Mouse (Mus musculus) heart, adult 18-20 months (tissue): Measurements from ENCODE around the gene Ppp1r9a. TPM values are rescaled to one million over a fixed set of nuclear protein-coding genes. Genes with fewer than 3 reads are reported as not detected.
A peak's percentile ranks its signal among the peaks of the same experiment; 100 is the strongest.

Experiments used
- DNase-seq, 2 experiments: peaks; one replicate each; pipeline ENCODE4 v3.0.0; 2021 to 2022; ENCODE audit warnings: mixed read lengths in 1 of 2
- total RNA-seq, 2 experiments: library from RNA; stranded (reverse); gene quantifications; 2 replicates each; pipeline ENCODE4 v1.2.3; 2021

Gene Ppp1r9a
- total RNA-seq, 2 experiments from 2014 or later = 9.9 to 11.5 TPM

DNA sequence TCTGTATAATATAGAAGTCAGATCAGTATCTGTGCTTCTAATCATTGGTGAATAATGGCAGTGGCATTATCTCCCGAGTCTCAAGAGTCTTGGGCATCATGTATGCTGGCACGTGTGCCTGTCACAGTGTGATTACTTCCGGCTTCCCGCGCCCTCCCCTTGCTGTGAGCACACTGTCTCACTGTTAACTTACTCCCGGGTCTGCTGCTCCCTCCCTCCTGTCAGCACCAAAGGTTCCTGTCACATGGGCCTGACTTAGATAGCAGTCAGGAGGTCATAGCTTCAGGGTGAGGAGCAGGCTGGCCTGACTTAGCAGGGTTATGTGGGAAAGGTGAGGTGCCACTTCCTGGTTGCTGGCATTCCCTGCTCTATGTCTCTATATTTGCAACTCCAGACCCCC, 201.1 kb downstream of the Ppp1r9a start:
- DNase-seq = no peak

DNA sequence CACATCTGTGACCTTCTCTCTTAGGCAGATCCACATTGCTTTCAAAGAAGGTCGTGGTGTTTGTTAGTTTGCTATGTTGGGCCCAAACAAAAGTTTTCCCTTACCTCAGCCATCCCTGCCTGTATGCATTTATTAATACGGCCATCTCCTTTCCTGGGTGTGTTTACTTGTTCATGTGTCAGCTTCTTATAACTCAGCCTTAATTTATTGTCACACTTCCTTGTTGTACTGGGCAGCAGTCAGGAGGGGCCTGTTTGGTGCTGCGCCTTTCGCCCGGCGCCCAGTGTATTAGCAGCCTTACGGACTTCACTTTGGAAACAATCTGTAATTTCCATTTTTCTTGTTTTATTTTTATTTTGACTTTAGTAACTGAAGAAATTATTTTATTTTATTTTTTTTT, 201.5 kb downstream of the Ppp1r9a start:
- no peak for DNase-seq

DNA sequence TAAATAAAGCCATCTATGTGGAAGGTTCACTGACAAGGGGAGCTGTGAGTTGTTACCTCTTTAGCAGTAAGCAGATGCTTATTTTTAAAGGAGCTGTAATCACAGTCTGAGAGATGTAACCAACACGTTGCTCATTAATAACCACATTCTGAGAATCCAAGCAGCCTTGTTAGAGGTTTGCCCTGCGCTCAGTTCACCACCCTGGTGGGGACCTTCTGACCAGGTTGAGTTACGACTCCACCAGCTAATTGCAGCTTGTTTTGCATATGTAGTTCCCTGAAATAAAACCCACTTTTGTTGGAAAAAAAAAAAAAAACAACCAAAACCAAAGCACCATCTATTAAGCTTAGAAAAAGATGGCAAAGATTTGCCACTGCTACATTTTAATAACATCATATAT, 205.8 kb downstream of the Ppp1r9a start:
- no peak for DNase-seq

DNA sequence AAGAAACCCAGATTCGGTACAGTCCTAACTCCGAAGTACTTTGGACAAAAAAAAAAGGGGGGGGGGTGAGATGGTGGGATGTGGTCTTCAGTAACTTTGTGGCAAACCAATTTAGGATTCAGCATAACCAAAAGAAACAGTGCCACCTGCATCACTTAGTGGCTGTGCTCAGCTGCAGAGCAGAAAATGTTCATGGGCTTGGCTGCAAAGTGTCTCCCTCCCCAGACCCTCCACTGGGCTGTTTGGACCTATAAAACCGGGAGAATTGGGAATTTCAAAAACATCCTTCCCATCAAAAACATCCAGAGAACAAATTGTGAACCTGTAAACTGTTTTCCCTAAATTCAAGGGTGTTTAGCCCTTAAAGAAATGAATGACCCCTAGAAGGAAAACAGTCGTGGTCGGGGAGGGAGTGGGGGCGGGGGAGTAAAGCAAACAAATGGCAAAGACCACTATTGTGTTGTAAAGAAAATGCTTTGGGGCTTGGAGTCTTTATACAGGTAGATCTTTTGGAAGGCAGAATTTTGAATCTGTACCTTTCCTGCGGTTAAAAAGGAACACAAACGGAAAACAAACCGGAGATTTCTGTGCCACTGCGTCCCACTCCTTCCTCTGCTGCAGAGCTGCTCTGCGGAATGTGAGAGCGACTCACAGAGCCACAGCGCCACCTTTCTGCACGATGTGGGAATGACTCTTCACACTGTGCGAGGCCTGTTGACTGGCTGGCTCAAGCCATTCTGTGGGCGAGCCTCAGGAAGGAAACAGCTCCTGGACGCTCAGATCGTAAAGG, 207.4 kb downstream of the Ppp1r9a start:
- DNase-seq = peak; percentile 87 to 90

DNA sequence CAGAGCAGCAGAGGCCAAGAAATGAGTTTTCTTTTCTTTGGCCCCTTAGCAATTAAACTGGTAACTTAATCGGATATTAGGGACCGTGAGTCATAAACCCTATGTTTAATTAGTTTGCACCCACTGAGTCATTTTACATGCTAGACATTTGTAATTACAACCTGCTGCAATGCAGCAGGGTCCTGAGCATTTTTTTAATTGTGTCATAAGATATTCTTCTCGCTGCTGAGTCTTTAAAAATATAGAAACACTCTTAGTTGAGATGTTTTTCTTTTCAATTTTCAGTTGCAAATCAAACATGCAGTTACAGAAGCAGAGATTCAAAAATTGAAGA, 208.0 kb downstream of the Ppp1r9a start:
- no peak for DNase-seq

DNA sequence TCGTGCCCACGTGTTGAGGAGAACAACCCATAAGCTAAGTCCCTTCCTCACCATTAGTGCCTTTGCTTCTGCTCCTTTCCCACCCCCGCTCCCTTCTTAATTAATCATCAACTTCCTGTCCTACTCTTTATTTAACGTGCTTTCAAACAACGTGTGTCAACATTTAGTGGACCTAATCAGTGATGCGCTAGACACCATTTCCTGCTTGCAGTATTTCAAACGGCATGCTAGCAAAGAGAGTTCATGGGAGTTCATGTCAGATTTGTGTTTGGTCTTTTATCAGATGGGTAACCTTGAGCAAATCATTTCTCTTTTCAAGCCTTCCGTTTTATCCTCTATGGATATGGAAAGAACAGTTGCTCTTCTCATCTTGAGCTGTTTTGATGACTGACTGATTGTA, 210.4 kb downstream of the Ppp1r9a start:
- no peak for DNase-seq

DNA sequence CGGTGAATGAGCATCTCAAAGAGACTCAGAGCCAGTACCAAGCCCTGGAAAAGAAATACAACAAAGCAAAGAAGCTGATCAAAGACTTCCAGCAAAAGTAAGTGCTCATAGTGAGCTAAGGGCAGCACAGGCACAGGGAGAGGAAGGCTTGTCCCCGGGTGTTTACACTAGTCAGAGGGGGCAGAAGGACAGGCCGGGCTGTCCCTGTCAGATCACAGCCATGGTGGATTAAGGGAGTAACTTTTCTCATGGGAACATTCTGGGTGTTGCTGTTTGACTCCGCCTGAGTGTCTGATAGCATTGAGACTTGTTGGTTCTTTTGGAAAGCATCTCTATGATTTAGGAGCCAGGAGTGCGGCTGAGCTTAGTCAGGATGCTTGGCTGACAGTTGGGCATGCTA, 211.0 kb downstream of the Ppp1r9a start:
- DNase-seq = peak in 1 of 2 experiments; percentile 27

DNA sequence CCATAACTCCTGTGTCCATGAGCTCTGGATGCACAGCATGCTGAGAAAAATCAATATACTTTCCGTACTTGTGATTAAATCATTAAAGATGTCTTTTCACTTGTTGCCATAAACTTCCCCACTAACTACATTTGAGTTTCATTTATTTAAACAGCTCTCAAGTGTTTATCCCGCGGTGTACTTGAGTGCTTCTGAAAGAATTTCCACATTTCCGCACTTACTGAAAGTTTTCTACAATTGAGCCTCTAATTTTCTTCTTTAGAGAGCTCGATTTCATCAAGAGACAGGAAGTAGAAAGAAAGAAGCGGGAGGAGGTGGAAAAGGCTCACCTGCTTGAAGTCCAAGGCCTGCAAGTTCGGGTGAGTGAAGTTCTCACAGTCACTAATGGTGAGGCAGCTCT, 212.1 kb downstream of the Ppp1r9a start:
- DNase-seq = no peak

DNA sequence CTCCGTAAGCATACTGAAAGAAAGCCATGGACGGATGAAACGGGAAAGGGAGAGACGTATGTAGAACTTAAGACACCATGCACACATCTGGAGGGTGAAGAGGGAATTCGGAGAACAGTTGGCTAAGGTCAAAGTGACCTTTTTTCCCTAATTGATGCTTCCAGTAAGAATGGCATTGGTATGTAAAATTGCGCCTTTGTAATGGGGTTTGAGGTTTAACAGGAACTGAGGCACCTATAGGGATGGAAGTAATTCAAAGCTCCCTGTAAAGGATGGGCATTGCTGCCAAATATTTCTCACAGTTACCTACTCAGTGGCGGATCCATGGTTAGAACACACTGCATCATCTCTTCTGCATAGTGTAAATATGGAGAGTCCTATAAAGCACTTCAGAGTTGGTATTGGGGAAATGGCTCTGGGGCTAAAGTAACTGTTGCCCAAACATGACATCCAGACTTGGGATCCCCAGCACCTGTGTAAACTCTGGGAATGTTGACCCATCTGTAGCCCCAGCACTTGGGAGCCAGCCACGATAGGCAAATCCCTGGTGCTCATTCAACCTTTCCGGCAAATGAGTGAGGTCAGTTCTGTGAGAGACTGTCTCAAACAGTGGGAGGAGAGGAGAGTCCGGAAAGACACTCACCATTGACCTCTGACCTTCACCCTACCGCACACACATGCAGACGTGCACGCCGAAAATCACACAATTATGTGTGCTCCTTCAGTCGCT, 216.6 kb downstream of the Ppp1r9a start:
- DNase-seq = no peak

DNA sequence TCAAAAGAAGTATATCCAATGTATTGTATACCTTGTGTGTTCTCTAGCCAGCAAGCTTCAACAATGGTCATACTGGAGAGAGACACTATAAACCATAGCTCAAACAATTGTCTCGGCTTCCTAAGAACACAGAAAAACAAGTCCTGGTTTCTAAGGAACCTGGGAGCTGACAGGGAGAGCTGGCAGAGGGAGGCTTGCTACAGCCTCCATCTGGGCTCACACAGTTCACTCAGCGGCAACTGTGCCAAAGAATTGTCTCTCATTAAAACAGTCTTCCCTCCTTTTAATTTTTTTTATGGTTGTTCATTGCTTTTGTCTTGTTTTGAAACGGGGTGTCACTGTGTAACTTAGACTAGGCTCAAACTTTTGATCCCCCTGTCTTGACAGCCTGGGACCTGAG, 217.5 kb downstream of the Ppp1r9a start:
- no peak for DNase-seq

DNA sequence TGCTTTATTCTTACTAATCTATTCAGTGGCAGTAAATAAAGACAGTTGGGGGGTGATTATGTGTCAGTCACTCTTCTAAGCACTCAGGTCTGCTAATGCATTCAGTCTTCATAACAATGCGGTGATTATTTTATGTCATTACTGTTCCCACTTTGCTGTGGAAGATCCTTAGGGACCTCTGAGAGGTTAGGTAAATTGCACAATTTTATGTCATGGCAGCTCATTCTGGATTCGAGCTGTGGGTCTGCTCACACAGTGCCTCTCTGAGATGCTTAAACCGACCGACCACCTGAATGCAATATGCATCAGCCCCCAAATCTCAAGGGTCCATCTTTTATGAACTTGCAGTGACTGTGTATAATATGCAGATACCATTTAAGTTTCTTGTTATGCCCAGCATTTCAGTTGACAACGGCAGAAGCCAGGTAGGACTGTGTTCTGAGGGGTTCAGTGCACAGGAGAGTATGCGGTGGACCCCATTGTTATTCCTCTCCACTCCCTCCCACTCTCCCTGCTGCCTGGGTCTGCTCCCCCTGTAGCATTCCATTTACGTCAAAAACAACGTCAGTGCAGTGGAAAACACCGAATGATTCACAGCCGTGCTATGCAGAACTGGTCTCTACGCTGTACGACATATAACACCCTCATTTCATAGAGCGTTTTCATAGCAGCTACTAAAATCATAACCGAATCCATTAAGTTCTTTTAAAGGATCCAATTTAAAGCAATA, 226.8 kb downstream of the Ppp1r9a start:
- no peak for DNase-seq

DNA sequence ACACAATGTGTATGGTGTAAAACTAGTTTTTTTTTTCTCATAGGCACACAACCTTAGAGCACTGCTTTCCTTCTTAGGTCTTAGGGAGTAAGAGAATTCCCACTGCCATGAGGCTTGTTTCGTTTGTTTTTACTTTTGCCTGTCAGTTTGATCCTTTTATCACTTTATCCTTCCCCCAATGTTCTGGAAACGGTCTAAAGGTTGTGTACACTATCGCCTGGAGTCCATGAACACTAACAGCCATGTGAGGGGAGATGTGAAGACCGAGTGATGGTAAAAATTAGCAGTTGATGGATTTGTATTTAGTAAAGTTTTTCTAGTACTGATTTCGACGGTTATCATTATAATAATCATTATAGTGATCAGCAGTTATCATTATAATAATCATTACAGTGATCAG, 232.3 kb downstream of the Ppp1r9a start:
- DNase-seq = no peak

DNA sequence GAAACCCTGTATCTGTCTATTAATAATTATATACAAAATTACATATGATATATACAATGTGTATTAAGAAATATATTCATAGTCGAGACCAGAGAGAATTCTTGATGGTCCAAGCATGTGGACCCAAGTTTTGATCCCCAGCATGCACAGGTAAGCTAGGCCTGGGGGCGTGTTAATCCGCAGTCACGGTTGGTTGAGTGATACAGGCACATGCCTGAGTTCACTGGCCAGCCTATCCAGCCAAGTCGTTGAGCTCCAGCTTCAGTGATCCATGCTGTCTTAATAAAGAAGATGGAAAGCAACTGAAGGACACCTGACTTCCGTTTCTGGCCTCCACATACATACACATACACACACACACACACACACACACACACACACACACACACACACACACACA, 233.3 kb downstream of the Ppp1r9a start:
- no peak for DNase-seq

DNA sequence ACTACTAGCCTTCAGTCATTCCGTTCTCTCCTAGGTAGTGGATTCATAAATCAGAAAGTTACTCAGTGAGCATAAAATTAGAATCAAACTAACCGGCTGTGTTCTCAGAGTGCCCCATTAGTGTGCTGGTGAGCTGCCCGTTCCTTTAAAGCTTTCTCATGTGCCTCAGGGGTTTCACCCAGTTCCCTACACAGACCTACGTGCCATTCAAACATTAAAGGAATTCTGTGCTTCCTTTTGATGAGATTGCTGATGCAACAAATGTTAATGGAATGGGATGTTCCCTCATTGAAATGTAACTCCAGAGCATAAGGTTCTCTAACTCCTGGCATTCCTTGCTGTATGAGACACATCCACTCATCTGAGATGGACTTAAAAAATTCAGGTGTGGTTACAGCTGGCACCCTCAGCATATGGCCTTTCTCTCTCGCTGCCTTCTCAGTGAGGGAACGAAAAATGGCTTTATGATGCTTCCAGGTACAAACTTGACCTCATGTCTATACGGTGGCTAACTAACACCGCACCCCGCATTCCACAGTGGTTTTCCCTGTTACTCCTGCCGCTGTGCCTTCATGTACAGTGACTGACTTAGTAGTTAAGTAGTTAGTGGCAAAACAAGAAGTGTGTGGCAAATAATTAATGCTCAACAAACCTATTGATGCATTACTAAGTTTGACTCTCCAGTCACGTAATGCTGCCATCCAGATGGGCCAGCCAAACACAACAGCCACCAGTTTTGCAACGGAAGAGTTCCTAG, 236.3 kb downstream of the Ppp1r9a start:
- DNase-seq = no peak

DNA sequence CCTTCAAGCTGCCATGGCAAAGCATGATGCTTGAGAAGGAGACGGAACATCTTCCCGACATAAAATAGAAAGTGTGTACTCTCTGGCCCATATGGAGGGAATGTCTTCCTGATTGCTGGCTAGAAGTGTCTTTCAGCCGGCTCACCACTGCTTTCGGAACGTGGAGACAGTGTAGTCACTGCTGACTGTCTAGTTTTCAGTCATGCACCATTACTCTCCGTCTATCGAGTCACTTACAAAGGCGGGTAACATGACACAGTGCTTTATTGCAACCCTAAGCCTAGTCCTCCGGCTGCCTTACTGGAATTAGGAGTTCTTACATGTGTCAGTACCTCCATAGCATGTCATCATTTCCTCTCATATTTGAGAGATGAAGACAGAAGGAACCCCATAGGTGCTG, 236.9 kb downstream of the Ppp1r9a start:
- DNase-seq = no peak

DNA sequence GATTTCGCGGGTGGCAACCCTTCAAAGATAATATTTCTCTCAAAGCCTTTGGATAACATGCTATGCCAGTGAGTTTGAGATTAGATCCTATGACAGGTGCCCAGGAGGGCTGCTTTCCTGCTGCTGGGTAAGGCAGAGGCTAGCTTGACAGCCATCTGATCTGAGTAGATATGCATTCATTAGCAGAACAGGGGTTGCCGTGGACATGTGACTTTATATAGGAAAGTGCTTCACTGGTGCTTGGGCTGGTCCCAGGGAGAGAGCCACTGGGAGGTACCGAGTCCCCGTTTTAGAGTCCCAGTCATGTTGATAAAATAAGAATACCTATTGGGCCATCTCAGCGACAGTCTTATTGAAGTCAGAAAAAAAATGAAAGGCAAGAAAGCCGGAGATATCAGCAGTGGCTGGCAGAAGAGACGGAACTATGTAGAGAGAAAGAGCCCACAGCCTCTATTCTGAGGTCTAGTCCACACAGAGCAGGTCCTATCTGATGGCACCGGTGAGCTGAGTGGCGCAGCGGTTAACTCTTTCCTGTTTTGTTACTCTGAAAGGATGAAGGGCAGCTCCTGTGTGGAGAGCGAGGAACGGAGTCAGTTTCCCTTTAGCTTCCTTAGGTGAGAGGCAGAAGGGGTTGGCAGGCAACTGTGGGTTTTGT, 244.9 kb downstream of the Ppp1r9a start:
- no peak for DNase-seq

DNA sequence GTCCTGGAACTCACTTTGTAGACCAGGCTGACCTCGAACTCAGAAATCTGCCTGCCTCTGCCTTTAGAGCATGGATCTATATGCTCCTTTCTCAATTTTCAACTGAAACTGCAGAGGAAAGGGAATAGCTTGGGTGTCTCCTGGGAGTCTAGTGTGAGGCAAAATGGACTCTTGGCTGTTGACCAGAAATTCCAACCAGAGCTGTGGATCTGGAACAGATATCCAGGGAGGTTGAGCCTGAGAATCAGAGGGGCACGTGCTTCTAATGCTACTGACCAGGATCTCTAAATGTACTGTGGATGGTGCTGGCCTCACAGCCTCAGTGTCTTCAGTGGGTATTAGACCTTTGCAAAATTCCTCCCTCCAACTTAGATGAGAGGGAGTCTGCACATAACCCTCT, 247.2 kb downstream of the Ppp1r9a start:
- peak in 1 of 2 experiments; percentile 10 for DNase-seq

DNA sequence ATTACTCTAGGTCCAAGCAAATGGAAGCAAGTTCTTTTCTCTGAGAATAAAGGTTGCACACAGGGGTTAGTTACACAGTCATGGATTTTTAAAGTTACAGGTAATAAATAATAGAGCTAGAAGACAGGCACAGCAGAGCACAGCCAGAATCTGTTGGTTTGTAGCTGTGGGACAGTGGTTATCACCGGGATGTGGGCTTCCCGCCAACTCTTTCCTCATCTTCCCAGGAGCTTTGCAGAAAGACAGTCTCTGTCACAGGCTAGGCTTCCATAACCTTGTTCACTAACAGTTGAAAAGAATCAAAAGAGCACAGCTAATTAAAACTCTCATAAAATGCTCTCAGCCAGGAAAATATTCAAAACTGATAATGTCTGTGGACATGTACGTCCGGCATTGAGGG, 248.5 kb downstream of the Ppp1r9a start:
- peak; percentile 14 to 35 for DNase-seq

DNA sequence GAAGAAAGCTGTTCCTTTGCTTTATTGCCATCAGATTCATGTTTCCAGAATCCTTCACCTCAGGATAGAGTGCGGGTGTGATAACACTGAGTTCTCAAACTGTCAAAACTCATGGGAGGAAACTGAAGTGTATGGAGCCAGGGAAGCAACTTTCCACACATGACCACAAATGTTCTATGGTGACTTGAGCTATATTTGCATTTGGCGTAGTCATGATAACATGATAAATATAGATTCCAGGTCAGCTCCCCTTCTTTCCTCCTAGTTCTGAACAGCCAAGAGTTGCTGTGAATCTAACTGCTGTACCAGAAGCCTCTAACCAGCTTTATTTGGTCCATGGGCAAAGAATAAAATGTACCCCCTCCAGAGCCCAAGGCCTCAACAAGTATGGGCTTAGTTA, 249.5 kb downstream of the Ppp1r9a start:
- DNase-seq = no peak

DNA sequence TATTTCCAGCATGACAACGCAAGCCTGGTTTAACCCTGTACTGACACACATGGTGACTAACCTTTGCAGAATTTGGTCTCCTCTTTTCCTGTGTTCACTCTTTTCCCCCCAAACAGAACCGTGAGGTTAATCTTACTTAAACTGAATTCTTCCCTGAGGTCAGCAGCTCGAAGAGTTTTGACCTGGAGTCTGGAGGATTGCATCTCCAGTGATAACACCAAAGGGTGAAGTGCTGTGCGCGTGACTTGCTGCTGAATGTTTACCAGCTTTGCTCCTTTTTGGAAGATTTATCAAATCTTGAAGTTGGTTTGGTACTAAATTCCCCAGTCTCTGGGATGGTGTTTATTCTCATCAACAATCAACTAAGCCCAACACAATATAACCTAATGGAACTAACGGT, 252.1 kb downstream of the Ppp1r9a start:
- DNase-seq = no peak

DNA sequence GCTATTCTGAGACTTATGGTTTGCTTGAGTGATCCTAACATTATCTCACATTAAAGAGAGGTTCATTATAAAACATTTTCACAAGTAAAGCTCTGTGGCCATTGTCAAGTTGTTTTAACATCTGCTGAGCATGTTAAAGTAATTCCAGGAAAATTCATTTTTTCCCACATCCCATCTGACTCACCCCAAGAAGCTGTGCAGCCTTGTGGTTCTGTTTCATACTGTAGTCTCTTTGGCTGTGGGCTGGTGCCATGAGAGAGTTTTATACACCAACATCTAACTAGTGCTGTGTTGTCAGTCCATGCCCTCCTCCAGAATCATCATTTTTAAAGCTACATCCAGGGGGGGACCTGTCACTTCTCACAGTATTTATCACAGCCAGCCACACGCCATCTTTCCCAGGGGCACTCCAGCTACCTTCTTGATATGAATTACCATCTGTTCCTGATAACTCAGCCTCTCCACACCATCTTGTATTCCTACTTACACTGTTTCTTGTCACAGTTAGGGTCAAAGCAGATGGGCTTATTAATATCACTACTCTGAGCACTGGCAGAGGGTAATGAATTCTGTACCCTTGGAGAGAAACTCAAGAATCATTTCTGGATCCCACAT, 252.7 kb downstream of the Ppp1r9a start:
- no peak for DNase-seq
